Mouse (Mus musculus) urinary bladder, postnatal 25 days (tissue): ENCODE measurements at regions not wholly inside any gene's neighbourhood (a gene's known extent, or its start where the extent isn't known, plus 50 kb on each side); places are given as distances from the start of the nearest gene placed in this dataset.
"Not testable (repeated sequence)": the region's sequence is repeated elsewhere in the genome, so short reads cannot be mapped to it uniquely, and the experiment has no call there.

Source experiments
- DNase-seq: peaks from one replicate; pipeline ENCODE4 v3.0.0; 2022; ENCODE audit warnings: low spot score

DNA sequence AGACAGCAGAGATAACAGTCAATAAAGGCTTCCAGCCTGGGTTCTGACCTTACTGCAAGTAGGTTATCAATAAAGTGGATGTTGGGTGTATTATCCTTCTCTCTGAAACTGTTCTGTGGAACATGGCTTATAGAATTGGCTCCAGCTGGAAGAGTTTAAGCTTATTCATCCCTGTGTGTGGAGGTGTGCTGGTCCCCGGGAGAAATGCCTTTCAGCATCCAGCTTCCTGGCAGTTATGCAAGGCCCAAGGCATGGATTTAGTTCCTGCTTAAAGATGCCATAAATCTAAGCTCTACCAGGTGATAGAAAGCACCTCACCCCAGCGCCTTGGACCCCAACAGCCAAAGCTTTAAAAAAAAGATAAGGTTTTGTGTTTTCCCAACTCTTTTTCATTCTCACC lies 188.0 kb upstream of the Tas2r119 start:
- no peak for DNase-seq

DNA sequence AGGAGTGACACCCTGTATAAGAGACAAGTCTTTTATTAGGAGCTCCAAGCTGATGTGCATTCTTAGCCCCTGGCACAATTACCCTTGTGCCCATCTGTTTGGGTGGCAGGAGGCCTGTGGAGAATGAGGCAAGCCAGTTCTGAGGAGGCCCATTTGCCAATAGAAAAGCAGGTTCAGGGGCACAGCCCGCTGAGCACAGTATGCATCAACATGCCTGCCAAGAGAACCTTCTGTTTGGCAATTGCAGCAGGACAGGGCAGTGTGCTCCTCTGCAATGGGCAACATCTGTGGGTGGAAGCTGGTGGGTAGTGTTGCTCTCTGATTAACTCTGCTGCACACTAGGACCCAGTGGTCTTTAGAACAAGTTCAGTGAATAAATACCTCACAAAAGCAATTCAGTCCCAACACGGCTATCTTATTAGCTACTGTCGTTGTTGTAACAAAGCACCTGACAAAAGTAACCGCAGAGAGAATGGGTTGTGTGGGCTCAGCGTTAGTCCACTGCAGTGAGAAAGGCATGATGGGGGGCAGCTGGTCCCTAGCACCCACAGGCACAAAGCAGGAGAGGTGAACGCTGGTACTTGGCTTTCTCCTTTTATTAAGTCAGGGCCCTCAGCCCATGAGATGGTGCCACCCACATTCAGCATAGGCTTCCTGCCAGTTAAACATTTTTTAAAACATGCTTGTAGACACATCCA lies 187.3 kb upstream of the Tas2r119 start:
- no peak for DNase-seq

- DNase-seq, result no peak
Measured at GRCm38 (mm10) chr15:31997996-31998395, 179.1 kb upstream of the Tas2r119 start.

DNA sequence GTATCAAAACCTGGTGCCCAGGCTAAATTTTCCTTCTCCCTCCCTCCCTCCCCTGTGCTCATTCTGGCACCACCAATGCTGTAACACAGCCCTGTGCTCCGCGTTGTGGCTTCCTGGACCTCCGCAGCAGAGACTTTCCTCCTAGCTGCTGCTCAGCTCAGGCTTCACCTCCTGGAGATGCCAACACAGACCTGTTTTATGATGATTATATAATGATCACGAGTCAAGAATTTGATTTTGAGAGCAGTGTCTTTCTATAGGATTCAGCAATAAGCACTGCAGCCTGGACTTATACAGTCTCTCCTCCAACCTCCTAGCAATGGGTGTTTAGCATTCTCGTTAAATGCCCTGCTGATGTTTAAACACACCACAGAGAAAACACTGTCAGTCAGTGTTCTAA lies 177.5 kb upstream of the Tas2r119 start:
- no peak for DNase-seq

- DNase-seq, result no peak
Measured at GRCm38 (mm10) chr15:32002950-32003422, 174.1 kb upstream of the Tas2r119 start.

GRCm38 (mm10) chr15:32003489-32003888 lies 173.6 kb upstream of the Tas2r119 start:
- DNase-seq, result no peak

DNA sequence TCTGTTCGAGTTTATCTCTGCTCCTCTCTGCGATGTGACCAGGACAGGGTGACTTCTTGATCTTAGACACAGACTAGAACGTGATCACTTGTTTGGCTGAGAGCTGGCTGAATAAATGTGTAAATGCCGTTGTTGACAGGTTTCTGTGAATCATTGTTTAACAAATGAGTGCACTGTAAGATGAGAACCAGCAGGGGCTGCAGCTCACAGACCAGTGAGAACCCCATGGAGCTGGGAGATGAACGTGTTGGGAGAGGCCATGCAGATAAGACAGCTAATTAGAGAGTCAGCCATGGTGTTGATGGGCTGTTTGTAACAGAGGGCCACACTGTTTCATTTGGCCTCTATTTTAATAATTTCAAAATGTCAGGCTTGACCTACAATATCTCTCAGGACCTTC lies 171.1 kb upstream of the Tas2r119 start:
- DNase-seq, result no peak

DNA sequence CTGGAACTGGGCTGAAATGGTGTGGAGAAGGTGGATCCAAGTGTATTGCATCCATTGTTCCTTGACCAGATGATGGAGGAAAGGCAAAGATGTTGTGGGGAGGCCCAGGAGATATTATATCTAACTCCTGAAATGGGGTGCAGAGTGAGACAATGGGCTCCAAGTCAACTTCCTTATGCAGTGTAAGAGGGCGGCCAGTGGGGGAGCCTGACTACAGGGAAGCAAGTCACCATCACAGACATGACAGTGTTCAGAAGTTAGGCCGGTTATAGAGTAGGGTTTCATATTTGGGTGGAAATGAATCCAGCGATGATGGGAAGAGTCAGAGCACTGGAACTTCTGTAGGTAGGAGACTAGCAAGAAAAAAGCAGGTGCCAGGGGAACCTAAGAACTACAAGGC lies 167.3 kb upstream of the Tas2r119 start:
- DNase-seq, result no peak

DNA sequence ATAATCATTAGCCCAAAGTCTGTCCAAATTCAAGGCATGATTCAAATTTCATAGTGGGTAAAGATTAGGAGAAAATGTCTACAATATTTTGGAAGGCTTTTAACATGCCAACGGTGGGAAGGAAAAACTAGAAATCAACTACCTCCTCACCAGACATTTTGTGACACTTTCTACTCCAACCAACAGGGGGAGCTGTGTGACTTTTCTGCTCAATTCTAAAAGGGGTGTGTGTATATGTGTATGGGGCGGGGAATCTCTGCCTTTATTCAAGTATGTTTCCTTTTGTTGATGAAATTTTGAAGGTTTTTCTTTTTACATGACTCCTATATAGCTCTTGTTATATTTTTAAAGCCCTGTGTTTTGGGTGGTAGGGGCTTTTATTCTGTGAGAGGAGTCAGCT lies 165.0 kb upstream of the Tas2r119 start:
- DNase-seq, result peak; percentile 39

DNA sequence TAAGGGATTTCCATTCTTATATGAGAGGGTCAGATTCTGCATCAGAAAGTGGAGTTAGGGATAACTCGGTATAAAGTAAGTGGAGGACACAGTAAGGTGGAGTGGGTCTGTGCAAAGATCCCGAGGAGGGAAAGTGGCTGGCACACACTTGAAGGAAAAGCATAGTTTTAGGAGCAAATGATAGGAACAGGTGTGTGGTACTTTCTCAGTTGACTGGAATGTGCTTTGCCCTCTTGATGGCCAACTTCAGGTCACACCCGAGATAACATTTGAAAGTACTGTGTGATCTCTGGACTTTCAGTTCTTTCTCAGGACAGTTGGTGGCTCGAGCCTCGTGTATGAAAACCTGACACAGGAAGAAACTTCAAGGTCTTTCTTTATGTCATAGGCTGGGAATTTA lies 164.3 kb upstream of the Tas2r119 start:
- no peak for DNase-seq

- no peak for DNase-seq
Measured at GRCm38 (mm10) chr15:32015169-32015568, 161.9 kb upstream of the Tas2r119 start.

- DNase-seq, result no peak
Measured at GRCm38 (mm10) chr15:32020323-32021008, 156.6 kb upstream of the Tas2r119 start.

DNA sequence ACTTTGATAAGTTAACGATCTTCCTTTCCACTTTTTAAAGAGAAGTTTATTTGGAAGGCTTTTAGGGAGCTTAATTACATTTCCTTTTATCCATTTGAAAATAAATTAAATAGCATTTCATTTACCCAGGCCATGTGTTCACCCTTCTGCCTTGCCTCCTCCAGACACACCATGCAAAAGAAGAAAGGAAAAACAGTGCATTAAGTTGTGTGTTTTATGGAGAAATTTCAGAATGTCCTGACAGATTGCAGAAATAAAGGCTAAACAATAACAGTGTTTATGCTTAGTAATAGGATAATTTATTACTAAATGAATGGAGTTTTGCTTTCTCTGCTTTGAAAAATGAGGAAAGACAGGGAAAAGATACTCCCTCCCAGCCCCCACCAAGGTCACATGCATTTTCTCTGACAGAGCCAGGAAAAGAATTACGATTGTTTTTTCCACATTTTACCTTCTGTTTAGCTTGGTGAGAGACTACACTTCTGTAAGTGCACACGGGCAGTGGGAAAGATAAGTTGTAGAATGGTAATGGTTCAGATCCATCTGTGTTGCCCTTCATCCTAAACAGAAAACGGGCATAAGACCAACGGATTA lies 156.0 kb upstream of the Tas2r119 start:
- no peak for DNase-seq

- no peak for DNase-seq
Measured at GRCm38 (mm10) chr15:32034091-32034490, 143.0 kb upstream of the Tas2r119 start.

GRCm38 (mm10) chr15:32034790-32035189 lies 142.3 kb upstream of the Tas2r119 start:
- DNase-seq, result no peak

- no peak for DNase-seq
Measured at GRCm38 (mm10) chr15:32041764-32042163, 135.3 kb upstream of the Tas2r119 start.

GRCm38 (mm10) chr15:32042173-32042572 lies 134.9 kb upstream of the Tas2r119 start:
- DNase-seq, result peak; percentile 18

DNA sequence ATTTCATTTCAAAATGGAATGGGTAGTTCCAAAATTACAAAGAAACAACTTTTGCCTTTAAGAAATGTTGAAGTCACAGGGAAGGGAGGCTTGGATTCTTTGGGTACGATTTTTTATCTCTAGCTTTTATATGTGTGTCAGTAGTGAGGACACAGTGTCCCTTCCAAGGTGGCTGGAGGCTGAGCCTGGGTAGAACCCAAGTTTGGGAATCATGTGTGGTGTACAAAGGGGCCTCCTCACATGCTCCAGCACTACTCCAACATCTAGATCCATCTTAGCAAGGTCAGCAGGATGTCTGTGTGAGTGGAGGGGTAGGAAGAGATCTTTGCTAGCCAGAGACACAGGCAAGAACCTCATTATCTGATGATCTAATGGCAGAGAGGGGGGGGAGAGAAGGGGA lies 134.5 kb upstream of the Tas2r119 start:
- DNase-seq, result no peak

GRCm38 (mm10) chr15:32043207-32043606 lies 133.9 kb upstream of the Tas2r119 start:
- DNase-seq, result no peak

DNA sequence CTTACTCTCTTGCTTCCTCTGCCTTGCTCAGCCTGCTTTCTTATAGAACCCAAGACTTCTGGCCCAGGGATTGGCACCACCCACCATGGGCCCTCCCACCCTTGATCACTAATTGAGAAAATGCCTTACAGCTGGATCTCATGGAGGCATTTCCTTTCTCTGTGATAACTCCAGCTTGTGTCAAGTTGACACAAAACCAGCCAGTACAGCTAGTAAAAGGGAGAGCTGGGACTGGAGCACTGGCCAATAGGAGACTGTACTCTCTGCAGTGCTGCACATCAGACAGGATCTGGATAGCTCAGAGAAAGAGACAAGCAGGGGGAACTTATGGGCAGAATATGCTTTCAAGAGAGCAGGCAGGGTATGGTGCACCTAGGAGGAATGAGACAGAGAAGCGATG lies 133.4 kb upstream of the Tas2r119 start:
- DNase-seq, result not testable (repeated sequence)

GRCm38 (mm10) chr15:32048836-32049235 lies 128.3 kb upstream of the Tas2r119 start:
- no peak for DNase-seq

GRCm38 (mm10) chr15:32061573-32061972 lies 115.5 kb upstream of the Tas2r119 start:
- no peak for DNase-seq

DNA sequence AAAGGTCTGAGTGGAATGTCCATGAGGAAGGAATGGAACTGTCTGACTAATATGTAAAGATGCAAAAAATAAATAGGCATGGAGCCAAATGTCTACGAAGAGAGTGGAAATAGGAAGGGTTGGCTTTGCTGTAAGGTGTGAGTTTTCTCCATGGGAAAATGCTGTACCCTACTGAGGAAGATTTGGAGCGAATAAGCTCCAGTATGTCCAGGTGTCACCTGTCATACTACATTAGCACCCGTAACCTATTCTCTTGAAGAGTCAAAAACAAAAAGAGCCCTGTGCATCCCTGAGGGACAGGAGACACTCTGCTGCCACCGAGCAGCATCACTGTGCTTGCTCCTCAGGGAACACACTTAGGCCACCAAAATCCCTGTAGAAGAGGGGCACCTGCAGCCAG lies 95.0 kb upstream of the Tas2r119 start:
- DNase-seq, result no peak
